Mouse (Mus musculus): ENCODE results near the gene Gabrd.

The Gabrd gene

GRCm38 (mm10) chr4:155383326-155383725, 14.6 kb downstream of the Gabrd start:
- DNase-seq (ENCODE audit: extremely low read depth, low read depth): no peak

- DNase-seq (ENCODE audit: extremely low read depth, low read depth): no peak
Observed at GRCm38 (mm10) chr4:155382752-155383151, 15.2 kb downstream of the Gabrd start.

- DNase-seq (ENCODE audit: extremely low read depth, low read depth): no peak
Observed at GRCm38 (mm10) chr4:155381974-155382373, 15.9 kb downstream of the Gabrd start.

- no peak for DNase-seq (ENCODE audit: extremely low read depth, low read depth)
Observed at GRCm38 (mm10) chr4:155371797-155372735, 25.8 kb downstream of the Gabrd start.

GRCm38 (mm10) chr4:155370737-155371715, 26.9 kb downstream of the Gabrd start:
- no peak for DNase-seq (ENCODE audit: extremely low read depth, low read depth)

- DNase-seq (ENCODE audit: extremely low read depth, low read depth): peak; percentile 13
Observed at GRCm38 (mm10) chr4:155368684-155369083, 29.2 kb downstream of the Gabrd start.

GRCm38 (mm10) chr4:155367739-155368138, 30.2 kb downstream of the Gabrd start:
- DNase-seq (ENCODE audit: extremely low read depth, low read depth): no peak

GRCm38 (mm10) chr4:155366784-155367183, 31.1 kb downstream of the Gabrd start:
- DNase-seq (ENCODE audit: extremely low read depth, low read depth): no peak

- no peak for DNase-seq (ENCODE audit: extremely low read depth, low read depth)
Observed at GRCm38 (mm10) chr4:155362443-155362842, 35.5 kb downstream of the Gabrd start.

- no peak for DNase-seq (ENCODE audit: extremely low read depth, low read depth)
Observed at GRCm38 (mm10) chr4:155361303-155361791, 36.6 kb downstream of the Gabrd start, which contains the start of gene Prkcz. Prkcz (minus strand) TSS chr4:155361361.

- DNase-seq (ENCODE audit: extremely low read depth, low read depth): no peak
Observed at GRCm38 (mm10) chr4:155360856-155361255, 37.1 kb downstream of the Gabrd start.

GRCm38 (mm10) chr4:155359560-155360464, 38.1 kb downstream of the Gabrd start:
- no peak for DNase-seq (ENCODE audit: extremely low read depth, low read depth)

GRCm38 (mm10) chr4:155357601-155358000, 40.3 kb downstream of the Gabrd start:
- DNase-seq (ENCODE audit: extremely low read depth, low read depth): no peak

GRCm38 (mm10) chr4:155356354-155356753, 41.6 kb downstream of the Gabrd start:
- no peak for DNase-seq (ENCODE audit: extremely low read depth, low read depth)

GRCm38 (mm10) chr4:155354546-155354945, 43.4 kb downstream of the Gabrd start:
- DNase-seq (ENCODE audit: extremely low read depth, low read depth): no peak

- no peak for DNase-seq (ENCODE audit: extremely low read depth, low read depth)
Observed at GRCm38 (mm10) chr4:155354035-155354434, 43.9 kb downstream of the Gabrd start.

GRCm38 (mm10) chr4:155352581-155352980, 45.3 kb downstream of the Gabrd start:
- no peak for DNase-seq (ENCODE audit: extremely low read depth, low read depth)

- peak; percentile 73 for DNase-seq (ENCODE audit: extremely low read depth, low read depth)
Observed at GRCm38 (mm10) chr4:155346350-155346749, 51.6 kb downstream of the Gabrd start.

- DNase-seq (ENCODE audit: extremely low read depth, low read depth): no peak
Observed at GRCm38 (mm10) chr4:155345608-155345953, 52.3 kb downstream of the Gabrd start.

- DNase-seq (ENCODE audit: extremely low read depth, low read depth): no peak
Observed at GRCm38 (mm10) chr4:155344716-155345607, 53.0 kb downstream of the Gabrd start.
